Mouse (Mus musculus) heart, embryonic 15.5 days (tissue): ENCODE data around the gene Eif3k. TPM values are rescaled to one million over a fixed set of nuclear protein-coding genes. Genes with fewer than 3 reads are reported as not detected.
A peak's percentile ranks its signal among the peaks of the same experiment; 100 is the strongest.

ENCODE experiments used
- ATAC-seq: fragments of 200-750 bp; cut with Nextera tagmentation; replicated peaks from 2 replicates; pipeline ENCODE4 v1.8.0; 2017; ENCODE audit warnings: low read depth, moderate TSS enrichment; ENCODE audit not compliant: insufficient number of reproducible peaks, insufficient read depth, low FRiP score
- H3K27ac ChIP-seq: fragments of 300-500 bp; sonication (generic); 2 replicates; pipeline ENCODE4 v1.5.1; 2015; ENCODE audit warnings: mild to moderate bottlenecking, inconsistent platforms
- H3K27me3 ChIP-seq: fragments of 300-500 bp; sonication (generic); 2 replicates; pipeline ENCODE4 v1.6.1; 2015; ENCODE audit warnings: inconsistent platforms
- H3K36me3 ChIP-seq: fragments of 300-500 bp; sonication (generic); 2 replicates; pipeline ENCODE4 v1.6.1; 2015; ENCODE audit warnings: mild to moderate bottlenecking, inconsistent platforms
- H3K4me1 ChIP-seq: fragments of 300-500 bp; sonication (generic); replicated peaks from 2 replicates; pipeline ENCODE4 v1.6.1; 2015; ENCODE audit warnings: inconsistent platforms
- H3K4me2 ChIP-seq: fragments of 300-500 bp; sonication (generic); 2 replicates; pipeline ENCODE4 v1.6.1; 2015; ENCODE audit warnings: inconsistent platforms, mild to moderate bottlenecking, moderate library complexity
- H3K4me3 ChIP-seq: fragments of 300-500 bp; sonication (generic); 2 replicates; pipeline ENCODE4 v1.5.1; 2015; ENCODE audit warnings: mild to moderate bottlenecking, inconsistent platforms
- H3K9ac ChIP-seq: fragments of 300-500 bp; sonication (generic); 2 replicates; pipeline ENCODE4 v1.6.1; 2015; ENCODE audit warnings: mild to moderate bottlenecking, inconsistent platforms
- H3K9me3 ChIP-seq: fragments of 300-500 bp; sonication (generic); replicated peaks from 2 replicates; pipeline ENCODE4 v1.6.1; 2016; ENCODE audit warnings: inconsistent platforms
- WGBS: fragments of 180-500 bp; shearing (Covaris S2); methylation state at CpG from one replicate; pipeline ENCODE4 v1.1.7; 2015; ENCODE audit warnings: mixed read lengths; 5-methylcytosine and 5-hydroxymethylcytosine counted together
- polyA plus RNA-seq: library from polyadenylated mRNA; unstranded; fragments of >200 nt; fragmentation: Nextera tagmentation; extraction: Ambion mirVana; gene quantifications from 2 replicates; pipeline ENCODE4 v1.2.1, GENCODE M21; 2015

Eif3k gene
- polyA plus RNA-seq, 1 experiment from 2014 or later: 239 TPM

GRCm38 (mm10) chr7:28957286-28957685, 24.4 kb downstream of the Eif3k start:
- H3K9ac ChIP-seq: peak overlapping the region; percentile 23; the same call in 1 of the 2 replicates
- peak overlapping the region; percentile 97 for H3K27ac ChIP-seq
- no peak overlapping the region for H3K4me3 ChIP-seq
- H3K27me3 ChIP-seq: no peaks in the 10 kb centered on the region
- no peak for ATAC-seq
- WGBS: 56% methylated on average over 6 of the region's 6 CpGs
- H3K4me1 ChIP-seq: peaks cover 85% of the 10 kb centered on the region
- H3K36me3 ChIP-seq: 0 out of 2 replicates have a peak, but pooled peaks cover 3% of the 10 kb centered on the region
- no peaks in the 10 kb centered on the region for H3K9me3 ChIP-seq
- peak overlapping the region; percentile 83; the same call in 1 of the 2 replicates for H3K4me2 ChIP-seq

- Histone ChIP-seq H3K9me3 (no peaks in the 10 kb centered on the region), H3K27ac (peak overlapping the region; percentile 97), H3K27me3 (no peaks in the 10 kb centered on the region), H3K4me3 (no peak overlapping the region), H3K4me1 (peaks cover 95% of the 10 kb centered on the region), H3K4me2 (no peak overlapping the region), H3K9ac (no peak overlapping the region), H3K36me3 (0 out of 2 replicates have a peak, but pooled peaks cover 3% of the 10 kb centered on the region)
- WGBS: 70% methylated on average over 1 of the region's 1 CpGs
- no peak for ATAC-seq
Observed at GRCm38 (mm10) chr7:28956270-28956669, 25.4 kb downstream of the Eif3k start.

GRCm38 (mm10) chr7:28955295-28955897, 26.3 kb downstream of the Eif3k start:
- ATAC-seq: no peak
- Histone ChIP-seq H3K4me2 (peak overlapping the region; percentile 17; the same call in 1 of the 2 replicates), H3K27ac (peak overlapping the region; percentile 97), H3K36me3 (0 out of 2 replicates have a peak, but pooled peaks cover 3% of the 10 kb centered on the region), H3K9ac (peak overlapping the region; percentile 36), H3K27me3 (no peaks in the 10 kb centered on the region), H3K4me3 (no peak overlapping the region), H3K9me3 (no peaks in the 10 kb centered on the region), H3K4me1 (peaks cover 98% of the 10 kb centered on the region)
- WGBS: 27% methylated on average over 5 of the region's 5 CpGs

- Histone ChIP-seq H3K36me3 (0 out of 2 replicates have a peak, but pooled peaks cover 3% of the 10 kb centered on the region), H3K9ac (0 out of 2 replicates have a peak overlapping the region, but pooled peaks have one; percentile 5), H3K4me2 (peak overlapping the region; percentile 17; the same call in 1 of the 2 replicates), H3K27me3 (no peaks in the 10 kb centered on the region), H3K27ac (peak overlapping the region; percentile 97), H3K4me3 (no peak overlapping the region), H3K4me1 (peaks cover 97% of the 10 kb centered on the region), H3K9me3 (no peaks in the 10 kb centered on the region)
- WGBS: 77% methylated on average over 4 of the region's 4 CpGs
- no peak for ATAC-seq
Observed at GRCm38 (mm10) chr7:28954773-28955172, 26.9 kb downstream of the Eif3k start.

GRCm38 (mm10) chr7:28953476-28954376, 27.9 kb downstream of the Eif3k start:
- Histone ChIP-seq H3K9ac (peak overlapping the region; percentile 33; the same call in 1 of the 2 replicates), H3K36me3 (0 out of 2 replicates have a peak, but pooled peaks cover 3% of the 10 kb centered on the region), H3K4me2 (peak overlapping the region; percentile 24), H3K27ac (peak overlapping the region; percentile 97), H3K4me3 (no peak overlapping the region), H3K27me3 (no peaks in the 10 kb centered on the region), H3K9me3 (no peaks in the 10 kb centered on the region), H3K4me1 (peaks cover 97% of the 10 kb centered on the region)
- ATAC-seq: 0 out of 2 replicates have a peak, but pooled peaks have one; percentile 19
- WGBS: 8% methylated on average over 2 of the region's 2 CpGs

GRCm38 (mm10) chr7:28952786-28953185, 28.9 kb downstream of the Eif3k start:
- ATAC-seq: 0 out of 2 replicates have a peak, but pooled peaks have one; percentile 20
- Histone ChIP-seq H3K36me3 (0 out of 2 replicates have a peak, but pooled peaks cover 3% of the 10 kb centered on the region), H3K4me3 (no peak overlapping the region), H3K4me2 (no peak overlapping the region; the same call in 1 of the 2 replicates), H3K27ac (peak overlapping the region; percentile 97), H3K27me3 (no peaks in the 10 kb centered on the region), H3K4me1 (peaks cover 97% of the 10 kb centered on the region), H3K9ac (no peak overlapping the region), H3K9me3 (no peaks in the 10 kb centered on the region)
- WGBS: 21% methylated on average over 3 of the region's 3 CpGs

GRCm38 (mm10) chr7:28951764-28952163, 29.9 kb downstream of the Eif3k start:
- 0 out of 2 replicates have a peak, but pooled peaks cover 3% of the 10 kb centered on the region for H3K36me3 ChIP-seq
- no peak for ATAC-seq
- 21% methylated on average over 2 of the region's 2 CpGs for WGBS
- H3K9me3 ChIP-seq: no peaks in the 10 kb centered on the region
- peak overlapping the region; percentile 9; the same call in 1 of the 2 replicates for H3K4me2 ChIP-seq
- H3K4me3 ChIP-seq: no peak overlapping the region
- H3K4me1 ChIP-seq: peaks cover 97% of the 10 kb centered on the region
- peak overlapping the region; percentile 97 for H3K27ac ChIP-seq
- H3K27me3 ChIP-seq: no peaks in the 10 kb centered on the region
- 0 out of 2 replicates have a peak overlapping the region, but pooled peaks have one; percentile 12 for H3K9ac ChIP-seq

- no peak overlapping the region for H3K4me2 ChIP-seq
Observed at GRCm38 (mm10) chr7:28950346-28951037, 31.2 kb downstream of the Eif3k start.

GRCm38 (mm10) chr7:28949298-28949697, 32.4 kb downstream of the Eif3k start:
- H3K36me3 ChIP-seq: no peaks in the 10 kb centered on the region
- peak overlapping the region; percentile 23; the same call in 1 of the 2 replicates for H3K9ac ChIP-seq
- no peaks in the 10 kb centered on the region for H3K9me3 ChIP-seq
- ATAC-seq: no peak
- peak overlapping the region; percentile 97 for H3K27ac ChIP-seq
- H3K27me3 ChIP-seq: no peaks in the 10 kb centered on the region
- H3K4me3 ChIP-seq: no peak overlapping the region
- 56% methylated on average over 2 of the region's 2 CpGs for WGBS
- no peak overlapping the region for H3K4me2 ChIP-seq
- H3K4me1 ChIP-seq: peaks cover 98% of the 10 kb centered on the region

More at GRCm38 (mm10) chr7:28950346-28951037, 31.2 kb downstream of the Eif3k start:
- no peak overlapping the region for H3K9ac ChIP-seq
- whole genome bisulfite sequencing: 86% methylated on average over 10 of the region's 10 CpGs
- peaks cover 97% of the 10 kb centered on the region for H3K4me1 ChIP-seq
- H3K9me3 ChIP-seq: no peaks in the 10 kb centered on the region
- H3K27ac ChIP-seq: peak overlapping the region; percentile 97
- no peaks in the 10 kb centered on the region for H3K27me3 ChIP-seq
- no peak for ATAC-seq
- no peak overlapping the region for H3K4me3 ChIP-seq
- H3K36me3 ChIP-seq: no peaks in the 10 kb centered on the region

GRCm38 (mm10) chr7:28948746-28949145, 32.9 kb downstream of the Eif3k start:
- peak overlapping the region; percentile 97 for H3K27ac ChIP-seq
- H3K4me2 ChIP-seq: peak overlapping the region; percentile 19; the same call in 1 of the 2 replicates
- no peak for ATAC-seq
- no peak overlapping the region for H3K4me3 ChIP-seq
- no peaks in the 10 kb centered on the region for H3K27me3 ChIP-seq
- H3K4me1 ChIP-seq: peaks cover 98% of the 10 kb centered on the region
- 74% methylated on average over 7 of the region's 7 CpGs for WGBS
- H3K9me3 ChIP-seq: no peaks in the 10 kb centered on the region
- no peaks in the 10 kb centered on the region for H3K36me3 ChIP-seq
- H3K9ac ChIP-seq: no peak overlapping the region
